Mouse (Mus musculus) intestine, embryonic 16.5 days (tissue): ENCODE data around the gene Fam161a. TPM values are rescaled to one million over a fixed set of nuclear protein-coding genes. Genes with fewer than 3 reads are reported as not detected.

Experiments used
- ATAC-seq: fragments of 200-750 bp; cut with Nextera tagmentation; 2 replicates; pipeline ENCODE4 v1.8.0; 2017; ENCODE audit warnings: moderate TSS enrichment, moderate library complexity
- H3K27ac ChIP-seq: fragments of 300-500 bp; sonication (generic); 2 replicates; pipeline ENCODE4 v1.5.1; 2014; ENCODE audit warnings: mild to moderate bottlenecking, low read length
- H3K27me3 ChIP-seq: fragments of 300-500 bp; sonication (generic); replicated peaks from 2 replicates; pipeline ENCODE4 v1.6.1; 2014; ENCODE audit warnings: low read length, control low read depth, mixed read lengths; ENCODE audit not compliant: control insufficient read depth, insufficient read depth
- H3K36me3 ChIP-seq: fragments of 300-500 bp; sonication (generic); 2 replicates; pipeline ENCODE4 v1.6.1; 2014; ENCODE audit warnings: low read length, control low read depth; ENCODE audit not compliant: control insufficient read depth, insufficient read depth
- H3K4me1 ChIP-seq: fragments of 300-500 bp; sonication (generic); 2 replicates; pipeline ENCODE4 v1.6.1; 2014; ENCODE audit warnings: low read length, control low read depth, mixed read lengths; ENCODE audit not compliant: control insufficient read depth, insufficient read depth
- H3K4me2 ChIP-seq: fragments of 300-500 bp; sonication (generic); 2 replicates; pipeline ENCODE4 v1.6.1; 2014; ENCODE audit warnings: low read depth, low read length, control low read depth
- H3K4me3 ChIP-seq: fragments of 300-500 bp; sonication (generic); 2 replicates; pipeline ENCODE4 v1.5.1; 2014; ENCODE audit warnings: mild to moderate bottlenecking, low read length
- H3K9ac ChIP-seq: fragments of 300-500 bp; sonication (generic); 2 replicates; pipeline ENCODE4 v1.6.1; 2014; ENCODE audit warnings: low read depth, low read length
- H3K9me3 ChIP-seq: fragments of 300-500 bp; sonication (generic); 2 replicates; pipeline ENCODE4 v1.6.1; 2016; ENCODE audit warnings: low read length, control low read depth; ENCODE audit not compliant: control insufficient read depth
- WGBS: fragments of 180-500 bp; shearing (Covaris S2); extraction: QIAGEN DNeasy Blood & Tissue Kit; methylation state at CpG from one replicate; pipeline ENCODE4 v1.1.7; 2014; 5-methylcytosine and 5-hydroxymethylcytosine counted together
- polyA plus RNA-seq: library from polyadenylated mRNA; unstranded; fragments of >200 nt; fragmentation: Nextera tagmentation; extraction: Ambion mirVana; gene quantifications from 2 replicates; pipeline ENCODE4 v1.2.1, GENCODE M21; 2015

Fam161a gene
- polyA plus RNA-seq: 1.5 and 2.7 TPM in 2 replicates

GRCm38 (mm10) chr11:23007481-23008180 is at the start of gene Fam161a:
Gene Fam161a (plus strand): TSS chr11:23007531.
- Histone ChIP-seq H3K9ac (peak within 1 kb of the TSS; percentile 79), H3K27me3 (no peaks in the 10 kb centered on the region), H3K4me1 (peaks cover 5% of the 10 kb centered on the region; the same call in 1 of the 2 replicates), H3K4me2 (peak within 1 kb of the TSS; percentile 86), H3K9me3 (no peaks in the 10 kb centered on the region), H3K27ac (peak within 1 kb of the TSS; percentile 86), H3K4me3 (peak within 1 kb of the TSS; percentile 68), H3K36me3 (peaks cover 7% of the 10 kb centered on the region)
- under 1% methylated on average over 22 of the region's 22 CpGs for WGBS
- peak; percentile 93 for ATAC-seq

- ATAC-seq: no peak
- Histone ChIP-seq H3K4me1 (no peaks in the 10 kb centered on the region; the same call in 1 of the 2 replicates), H3K27me3 (no peaks in the 10 kb centered on the region), H3K36me3 (0 out of 2 replicates have a peak, but pooled peaks cover 2% of the 10 kb centered on the region), H3K4me2 (no peak overlapping the region), H3K4me3 (no peak overlapping the region), H3K9ac (no peak overlapping the region), H3K27ac (no peak overlapping the region), H3K9me3 (no peaks in the 10 kb centered on the region)
- 94% methylated on average over 4 of the region's 4 CpGs for WGBS
Measured at GRCm38 (mm10) chr11:22957791-22958374, 49.4 kb upstream of the Fam161a start.

GRCm38 (mm10) chr11:22962101-22962500 is 45.2 kb upstream of the Fam161a start:
- Histone ChIP-seq H3K4me2 (no peak overlapping the region), H3K9ac (no peak overlapping the region), H3K4me3 (no peak overlapping the region), H3K36me3 (no peaks in the 10 kb centered on the region), H3K27me3 (no peaks in the 10 kb centered on the region), H3K4me1 (no peaks in the 10 kb centered on the region; the same call in 1 of the 2 replicates), H3K9me3 (0 out of 2 replicates have a peak, but pooled peaks cover 4% of the 10 kb centered on the region), H3K27ac (no peak overlapping the region)
- ATAC-seq: no peak
- WGBS: 94% methylated on average over 1 of the region's 1 CpGs

GRCm38 (mm10) chr11:22964401-22964800 is 42.9 kb upstream of the Fam161a start:
- H3K9me3 ChIP-seq: 0 out of 2 replicates have a peak, but pooled peaks cover 4% of the 10 kb centered on the region
- H3K36me3 ChIP-seq: 0 out of 2 replicates have a peak, but pooled peaks cover 5% of the 10 kb centered on the region
- H3K4me1 ChIP-seq: no peaks in the 10 kb centered on the region; the same call in 1 of the 2 replicates
- no peak for ATAC-seq
- no peak overlapping the region for H3K4me2 ChIP-seq
- H3K9ac ChIP-seq: no peak overlapping the region
- H3K27me3 ChIP-seq: no peaks in the 10 kb centered on the region
- no peak overlapping the region for H3K4me3 ChIP-seq
- H3K27ac ChIP-seq: no peak overlapping the region
- WGBS: 71% methylated on average over 4 of the region's 4 CpGs

- 0 out of 2 replicates have a peak, but pooled peaks cover 4% of the 10 kb centered on the region for H3K9me3 ChIP-seq
- H3K27me3 ChIP-seq: no peaks in the 10 kb centered on the region
- no peak for ATAC-seq
- no peak overlapping the region for H3K4me2 ChIP-seq
- no peak overlapping the region for H3K4me3 ChIP-seq
- H3K4me1 ChIP-seq: no peaks in the 10 kb centered on the region
- no peak overlapping the region for H3K27ac ChIP-seq
- H3K36me3 ChIP-seq: 0 out of 2 replicates have a peak, but pooled peaks cover 5% of the 10 kb centered on the region
- WGBS: 87% methylated on average over 4 of the region's 4 CpGs
- H3K9ac ChIP-seq: no peak overlapping the region
Measured at GRCm38 (mm10) chr11:22965503-22965902, 41.8 kb upstream of the Fam161a start.

- H3K27me3 ChIP-seq: no peaks in the 10 kb centered on the region
- H3K4me3 ChIP-seq: no peak overlapping the region
- no peaks in the 10 kb centered on the region for H3K4me1 ChIP-seq
- no peak overlapping the region for H3K9ac ChIP-seq
- H3K4me2 ChIP-seq: no peak overlapping the region
- H3K9me3 ChIP-seq: peaks cover 30% of the 10 kb centered on the region
- ATAC-seq: no peak
- 59% methylated on average over 6 of the region's 6 CpGs for WGBS
- H3K27ac ChIP-seq: no peak overlapping the region
- H3K36me3 ChIP-seq: peaks cover 18% of the 10 kb centered on the region
Measured at GRCm38 (mm10) chr11:22969486-22969885, 37.8 kb upstream of the Fam161a start.

GRCm38 (mm10) chr11:22970546-22970945 is 36.8 kb upstream of the Fam161a start:
- Histone ChIP-seq H3K27ac (no peak overlapping the region), H3K4me3 (no peak overlapping the region), H3K36me3 (peaks cover 18% of the 10 kb centered on the region), H3K9me3 (peaks cover 30% of the 10 kb centered on the region), H3K4me2 (no peak overlapping the region), H3K27me3 (no peaks in the 10 kb centered on the region), H3K9ac (no peak overlapping the region), H3K4me1 (no peaks in the 10 kb centered on the region)
- no peak for ATAC-seq
- 94% methylated on average over 1 of the region's 1 CpGs for WGBS

- H3K4me1 ChIP-seq: no peaks in the 10 kb centered on the region
Measured at GRCm38 (mm10) chr11:22971835-22972709, 35.3 kb upstream of the Fam161a start, which contains the start of gene Zrsr1. Gene Zrsr1 (plus strand): TSS chr11:22972005.

More at GRCm38 (mm10) chr11:22971835-22972709, 35.3 kb upstream of the Fam161a start, which contains the start of gene Zrsr1:
- H3K9me3 ChIP-seq: peaks cover 26% of the 10 kb centered on the region
- no peaks in the 10 kb centered on the region for H3K27me3 ChIP-seq
- peak within 1 kb of the TSS; percentile 60 for H3K4me2 ChIP-seq
- H3K36me3 ChIP-seq: peaks cover 18% of the 10 kb centered on the region
- H3K4me3 ChIP-seq: peak within 1 kb of the TSS; percentile 58
- ATAC-seq: peak; percentile 87
- peak within 1 kb of the TSS; percentile 78 for H3K27ac ChIP-seq
- 47% methylated on average over 56 of the region's 56 CpGs for WGBS
- H3K9ac ChIP-seq: peak within 1 kb of the TSS; percentile 52
